Mouse (Mus musculus) forebrain, embryonic 12.5 days (tissue): ENCODE results near the gene Taf10. TPM values are rescaled to one million over a fixed set of nuclear protein-coding genes. Genes with fewer than 3 reads are reported as not detected.
A peak's percentile ranks its signal among the peaks of the same experiment; 100 is the strongest.
"Not testable (repeated sequence)": the region's sequence is repeated elsewhere in the genome, so short reads cannot be mapped to it uniquely, and the experiment has no call there.

Experiments
- ATAC-seq: fragments of 200-750 bp; cut with Nextera tagmentation; 2 replicates; pipeline ENCODE4 v1.8.0; 2017; ENCODE audit warnings: moderate TSS enrichment; ENCODE audit not compliant: low FRiP score
- H3K27ac ChIP-seq: fragments of 300-500 bp; sonication (generic); 2 replicates; pipeline ENCODE4 v1.5.1; 2016; ENCODE audit warnings: mild to moderate bottlenecking
- H3K27me3 ChIP-seq: fragments of 300-500 bp; sonication (generic); 2 replicates; pipeline ENCODE4 v1.6.1; 2016; ENCODE audit warnings: mild to moderate bottlenecking
- H3K36me3 ChIP-seq: fragments of 300-500 bp; sonication (generic); replicated peaks from 2 replicates; pipeline ENCODE4 v1.6.1; 2016; ENCODE audit warnings: mild to moderate bottlenecking
- H3K4me1 ChIP-seq: fragments of 300-500 bp; sonication (generic); 2 replicates; pipeline ENCODE4 v1.6.1; 2016
- H3K4me2 ChIP-seq: fragments of 300-500 bp; sonication (generic); 2 replicates; pipeline ENCODE4 v1.6.1; 2016; ENCODE audit warnings: mild to moderate bottlenecking, moderate library complexity
- H3K4me3 ChIP-seq: fragments of 300-500 bp; sonication (generic); replicated peaks from 2 replicates; pipeline ENCODE4 v1.5.1; 2016; ENCODE audit warnings: mild to moderate bottlenecking
- H3K9ac ChIP-seq: fragments of 300-500 bp; sonication (generic); 2 replicates; pipeline ENCODE4 v1.6.1; 2016; ENCODE audit warnings: mild to moderate bottlenecking
- H3K9me3 ChIP-seq: fragments of 300-500 bp; sonication (generic); 2 replicates; pipeline ENCODE4 v1.6.1; 2016
- WGBS: fragments of 180-500 bp; shearing (Covaris S2); methylation state at CpG from one replicate; pipeline ENCODE4 v1.1.7; 2016; 5-methylcytosine and 5-hydroxymethylcytosine counted together
- polyA plus RNA-seq: library from polyadenylated mRNA; unstranded; fragments of >200 nt; fragmentation: Nextera tagmentation; extraction: Ambion mirVana; gene quantifications from 2 replicates; pipeline ENCODE4 v1.2.1, GENCODE M21; 2016

The Taf10 gene
- polyA plus RNA-seq, 1 experiment from 2014 or later = 170 TPM

- H3K4me2 ChIP-seq = peak overlapping the region; percentile 86
- peaks cover 54% of the 10 kb centered on the region for H3K36me3 ChIP-seq
- WGBS = 53% methylated on average over 4 of the region's 4 CpGs
- H3K9me3 ChIP-seq, ATAC-seq, H3K27me3 ChIP-seq, H3K27ac ChIP-seq: not testable (repeated sequence)
- peaks cover 25% of the 10 kb centered on the region for H3K4me1 ChIP-seq
- peak overlapping the region; percentile 78 for H3K4me3 ChIP-seq
- H3K9ac ChIP-seq = peak overlapping the region; percentile 86
Measured at GRCm38 (mm10) chr7:105735464-105735863, 8.7 kb downstream of the Taf10 start.

GRCm38 (mm10) chr7:105734826-105735225 is 9.3 kb downstream of the Taf10 start:
- H3K4me1 ChIP-seq = peaks cover 26% of the 10 kb centered on the region
- peaks cover 52% of the 10 kb centered on the region for H3K36me3 ChIP-seq
- no peaks in the 10 kb centered on the region for H3K9me3 ChIP-seq
- no peak overlapping the region; the same call in 1 of the 2 replicates for H3K4me3 ChIP-seq
- H3K4me2 ChIP-seq = no peak overlapping the region
- no peak overlapping the region for H3K27ac ChIP-seq
- H3K27me3 ChIP-seq = no peaks in the 10 kb centered on the region
- ATAC-seq = no peak
- 89% methylated on average over 8 of the region's 8 CpGs for WGBS
- no peak overlapping the region for H3K9ac ChIP-seq

GRCm38 (mm10) chr7:105733836-105734235 is 10.3 kb downstream of the Taf10 start:
- no peak for ATAC-seq
- Histone ChIP-seq H3K36me3 (peaks cover 53% of the 10 kb centered on the region), H3K9me3 (no peaks in the 10 kb centered on the region), H3K4me2 (no peak overlapping the region), H3K9ac (no peak overlapping the region), H3K27ac (no peak overlapping the region), H3K27me3 (no peaks in the 10 kb centered on the region), H3K4me1 (peaks cover 32% of the 10 kb centered on the region), H3K4me3 (no peak overlapping the region)
- 98% methylated on average over 11 of the region's 11 CpGs for WGBS

GRCm38 (mm10) chr7:105728701-105729428 is 15.3 kb downstream of the Taf10 start:
- Histone ChIP-seq H3K4me2 (peak overlapping the region; percentile 2; the same call in 1 of the 2 replicates), H3K4me3 (no peak overlapping the region), H3K36me3 (peaks cover 43% of the 10 kb centered on the region), H3K9me3 (no peaks in the 10 kb centered on the region), H3K4me1 (peaks cover 15% of the 10 kb centered on the region), H3K9ac (no peak overlapping the region), H3K27ac (peak overlapping the region; percentile 78), H3K27me3 (no peaks in the 10 kb centered on the region)
- 30% methylated on average over 6 of the region's 6 CpGs for WGBS
- peak; percentile 15; the same call in 1 of the 2 replicates for ATAC-seq

GRCm38 (mm10) chr7:105726980-105727325 is 17.2 kb downstream of the Taf10 start:
- Histone ChIP-seq H3K4me2 (no peak overlapping the region), H3K9ac (no peak overlapping the region), H3K36me3 (peaks cover 24% of the 10 kb centered on the region), H3K4me3 (no peak overlapping the region), H3K27ac (no peak overlapping the region), H3K27me3 (no peaks in the 10 kb centered on the region), H3K4me1 (peaks cover 15% of the 10 kb centered on the region), H3K9me3 (no peaks in the 10 kb centered on the region)
- no peak for ATAC-seq
- 96% methylated on average over 4 of the region's 4 CpGs for WGBS

GRCm38 (mm10) chr7:105726144-105726979 is 17.8 kb downstream of the Taf10 start:
- H3K4me3 ChIP-seq = no peak overlapping the region
- H3K9ac ChIP-seq = no peak overlapping the region
- H3K27ac ChIP-seq = no peak overlapping the region
- ATAC-seq = peak; percentile 82
- peaks cover 15% of the 10 kb centered on the region for H3K4me1 ChIP-seq
- peaks cover 20% of the 10 kb centered on the region for H3K36me3 ChIP-seq
- no peak overlapping the region for H3K4me2 ChIP-seq
- WGBS = 79% methylated on average over 4 of the region's 4 CpGs
- H3K9me3 ChIP-seq = no peaks in the 10 kb centered on the region
- no peaks in the 10 kb centered on the region for H3K27me3 ChIP-seq

GRCm38 (mm10) chr7:105721916-105722315 is 22.2 kb downstream of the Taf10 start:
- no peaks in the 10 kb centered on the region for H3K27me3 ChIP-seq
- no peak overlapping the region for H3K9ac ChIP-seq
- ATAC-seq = no peak
- no peaks in the 10 kb centered on the region for H3K4me1 ChIP-seq
- H3K9me3 ChIP-seq = no peaks in the 10 kb centered on the region
- no peak overlapping the region for H3K4me3 ChIP-seq
- 77% methylated on average over 2 of the region's 2 CpGs for WGBS
- no peaks in the 10 kb centered on the region for H3K36me3 ChIP-seq
- no peak overlapping the region for H3K27ac ChIP-seq
- no peak overlapping the region for H3K4me2 ChIP-seq

GRCm38 (mm10) chr7:105715366-105715765 is 28.8 kb downstream of the Taf10 start:
- Histone ChIP-seq H3K9ac (no peak overlapping the region), H3K4me2 (no peak overlapping the region), H3K9me3 (no peaks in the 10 kb centered on the region), H3K4me3 (no peak overlapping the region), H3K36me3 (no peaks in the 10 kb centered on the region), H3K27ac (no peak overlapping the region), H3K27me3 (no peaks in the 10 kb centered on the region), H3K4me1 (no peaks in the 10 kb centered on the region)
- no peak for ATAC-seq
- WGBS = 61% methylated on average over 3 of the region's 3 CpGs

- Histone ChIP-seq H3K27ac (no peak overlapping the region), H3K9ac (no peak overlapping the region), H3K9me3 (no peaks in the 10 kb centered on the region), H3K27me3 (no peaks in the 10 kb centered on the region), H3K36me3 (no peaks in the 10 kb centered on the region), H3K4me1 (no peaks in the 10 kb centered on the region), H3K4me2 (no peak overlapping the region), H3K4me3 (no peak overlapping the region)
- ATAC-seq = no peak
- WGBS = 88% methylated on average over 5 of the region's 5 CpGs
Measured at GRCm38 (mm10) chr7:105708733-105709132, 35.4 kb downstream of the Taf10 start.

- no peak overlapping the region for H3K4me3 ChIP-seq
- no peak for ATAC-seq
- H3K36me3 ChIP-seq = no peaks in the 10 kb centered on the region
- no peaks in the 10 kb centered on the region for H3K4me1 ChIP-seq
- H3K27me3 ChIP-seq = no peaks in the 10 kb centered on the region
- no peak overlapping the region for H3K4me2 ChIP-seq
- H3K9me3 ChIP-seq = no peaks in the 10 kb centered on the region
- no peak overlapping the region for H3K9ac ChIP-seq
- 88% methylated on average over 4 of the region's 4 CpGs for WGBS
- no peak overlapping the region for H3K27ac ChIP-seq
Measured at GRCm38 (mm10) chr7:105703816-105704215, 40.3 kb downstream of the Taf10 start.

GRCm38 (mm10) chr7:105703184-105703583 is 41.0 kb downstream of the Taf10 start:
- Histone ChIP-seq H3K4me2 (no peak overlapping the region), H3K4me1 (no peaks in the 10 kb centered on the region), H3K27me3 (no peaks in the 10 kb centered on the region), H3K36me3 (no peaks in the 10 kb centered on the region), H3K27ac (no peak overlapping the region), H3K4me3 (no peak overlapping the region), H3K9ac (no peak overlapping the region), H3K9me3 (no peaks in the 10 kb centered on the region)
- no peak for ATAC-seq
- WGBS = 85% methylated on average over 16 of the region's 16 CpGs

GRCm38 (mm10) chr7:105690875-105691274 is 53.3 kb downstream of the Taf10 start:
- no peak for ATAC-seq
- Histone ChIP-seq H3K27me3 (no peaks in the 10 kb centered on the region), H3K4me3 (no peak overlapping the region), H3K9ac (no peak overlapping the region), H3K36me3 (no peaks in the 10 kb centered on the region), H3K4me1 (no peaks in the 10 kb centered on the region), H3K4me2 (no peak overlapping the region), H3K9me3 (no peaks in the 10 kb centered on the region), H3K27ac (no peak overlapping the region)
- 77% methylated on average over 1 of the region's 1 CpGs for WGBS
